Mouse (Mus musculus) intestine, postnatal 0 days (tissue): ENCODE results near the gene Nhlrc3. TPM values are rescaled to one million over a fixed set of nuclear protein-coding genes. Genes with fewer than 3 reads are reported as not detected.

ENCODE experiments used
- ATAC-seq: fragments of 200-750 bp; cut with Nextera tagmentation; 2 replicates; pipeline ENCODE4 v1.8.0; 2017; ENCODE audit warnings: mild to moderate bottlenecking, moderate TSS enrichment, moderate library complexity
- H3K27ac ChIP-seq: fragments of 300-500 bp; sonication (generic); 2 replicates; pipeline ENCODE4 v1.5.1; 2014; ENCODE audit warnings: mild to moderate bottlenecking, low read depth, low read length, moderate library complexity
- H3K27me3 ChIP-seq: fragments of 300-500 bp; sonication (generic); replicated peaks from 2 replicates; pipeline ENCODE4 v1.6.1; 2014; ENCODE audit warnings: low read length, mixed read lengths; ENCODE audit not compliant: control insufficient read depth, insufficient read depth
- H3K36me3 ChIP-seq: fragments of 300-500 bp; sonication (generic); 2 replicates; pipeline ENCODE4 v1.6.1; 2014; ENCODE audit warnings: mild to moderate bottlenecking, moderate library complexity; ENCODE audit not compliant: control insufficient read depth, insufficient read depth
- H3K4me1 ChIP-seq: fragments of 300-500 bp; sonication (generic); replicated peaks from 2 replicates; pipeline ENCODE4 v1.6.1; 2014; ENCODE audit warnings: antibody characterized with exemption, low read length, mixed read lengths; ENCODE audit not compliant: control insufficient read depth, insufficient read depth
- H3K4me2 ChIP-seq: fragments of 300-500 bp; sonication (generic); replicated peaks from 2 replicates; pipeline ENCODE4 v1.6.1; 2014; ENCODE audit warnings: low read depth, mild to moderate bottlenecking, moderate library complexity
- H3K4me3 ChIP-seq: fragments of 300-500 bp; sonication (generic); 2 replicates; pipeline ENCODE4 v1.5.1; 2014; ENCODE audit warnings: low read depth, low read length
- H3K9ac ChIP-seq: fragments of 300-500 bp; sonication (generic); 2 replicates; pipeline ENCODE4 v1.6.1; 2014; ENCODE audit warnings: mild to moderate bottlenecking, low read depth, low read length
- H3K9me3 ChIP-seq: fragments of 300-500 bp; sonication (generic); 2 replicates; pipeline ENCODE4 v1.6.1; 2016; ENCODE audit warnings: mixed run types; ENCODE audit not compliant: control insufficient read depth
- CTCF ChIP-seq: sonication (generic); IDR thresholded peaks from 2 replicates; pipeline ENCODE4 v1.5.1; 2016; ENCODE audit warnings: low read depth, mild to moderate bottlenecking, control low read depth, antibody characterized with exemption, moderate library complexity
- WGBS: fragments of 180-500 bp; shearing (Covaris S2); extraction: QIAGEN DNeasy Blood & Tissue Kit; methylation state at CpG from one replicate; pipeline ENCODE4 v1.1.7; 2014; 5-methylcytosine and 5-hydroxymethylcytosine counted together
- polyA plus RNA-seq: library from polyadenylated mRNA; unstranded; fragments of >200 nt; fragmentation: Nextera tagmentation; extraction: Ambion mirVana; gene quantifications from 2 replicates; pipeline ENCODE4 v1.2.1, GENCODE M21; 2015

The Nhlrc3 gene
- polyA plus RNA-seq, 1 experiment from 2014 or later = 21.0 TPM

DNA sequence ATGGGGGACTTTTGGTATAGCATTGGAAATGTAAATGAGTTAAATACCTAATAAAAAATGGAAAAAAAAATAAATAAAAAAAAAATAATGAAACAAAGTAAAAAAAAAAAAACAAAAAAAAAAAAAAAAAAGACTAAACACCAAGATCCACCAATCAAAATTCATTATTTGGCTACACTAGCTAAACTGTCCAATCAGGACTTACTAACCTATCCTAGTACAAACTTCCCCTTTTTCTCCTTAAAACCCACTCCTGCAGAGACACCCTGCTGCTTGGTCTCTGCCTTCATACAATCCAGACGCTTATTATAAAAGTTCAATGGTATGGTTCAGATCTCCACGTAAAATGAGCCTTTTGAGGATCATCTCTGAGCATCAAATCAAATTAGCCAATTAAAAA, 49.7 kb downstream of the Nhlrc3 start:
- no peak for TF ChIP-seq CTCF
- no peak for ATAC-seq
- Histone ChIP-seq H3K27me3 (no peaks in the 10 kb centered on the region), H3K27ac (no peak overlapping the region), H3K9me3 (no peaks in the 10 kb centered on the region), H3K4me1 (peaks cover 7% of the 10 kb centered on the region; the same call in 1 of the 2 replicates), H3K4me3 (no peak overlapping the region), H3K4me2 (no peak overlapping the region), H3K36me3 (no peaks in the 10 kb centered on the region), H3K9ac (no peak overlapping the region)
- WGBS = 74% methylated on average over 2 of the region's 2 CpGs

DNA sequence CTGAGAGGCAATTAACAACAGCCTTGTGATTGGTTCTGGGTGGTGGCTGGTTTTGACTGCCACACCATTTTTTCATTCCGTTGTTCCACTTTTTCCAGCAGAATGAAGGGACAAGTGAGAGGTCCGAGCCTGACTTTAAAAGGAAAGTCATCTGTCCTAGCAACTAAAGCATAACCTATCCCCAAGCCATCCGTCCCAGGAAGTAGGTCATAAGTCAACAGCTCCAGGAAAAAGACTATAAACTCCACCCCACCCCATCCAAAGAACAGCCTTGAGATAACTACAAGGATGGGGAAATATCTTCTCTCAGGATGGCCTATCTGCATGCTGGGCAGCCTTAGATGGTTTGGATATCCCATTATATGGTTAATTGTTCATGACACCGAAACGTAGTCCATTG, 50.9 kb downstream of the Nhlrc3 start:
- Histone ChIP-seq H3K27ac (no peak overlapping the region), H3K4me3 (no peak overlapping the region), H3K4me1 (peaks cover 7% of the 10 kb centered on the region; the same call in 1 of the 2 replicates), H3K27me3 (no peaks in the 10 kb centered on the region), H3K4me2 (no peak overlapping the region), H3K9me3 (no peaks in the 10 kb centered on the region), H3K9ac (no peak overlapping the region), H3K36me3 (no peaks in the 10 kb centered on the region)
- WGBS = 77% methylated on average over 5 of the region's 5 CpGs
- ATAC-seq = peak; percentile 64; the same call in 1 of the 2 replicates
- TF ChIP-seq CTCF = no peak

DNA sequence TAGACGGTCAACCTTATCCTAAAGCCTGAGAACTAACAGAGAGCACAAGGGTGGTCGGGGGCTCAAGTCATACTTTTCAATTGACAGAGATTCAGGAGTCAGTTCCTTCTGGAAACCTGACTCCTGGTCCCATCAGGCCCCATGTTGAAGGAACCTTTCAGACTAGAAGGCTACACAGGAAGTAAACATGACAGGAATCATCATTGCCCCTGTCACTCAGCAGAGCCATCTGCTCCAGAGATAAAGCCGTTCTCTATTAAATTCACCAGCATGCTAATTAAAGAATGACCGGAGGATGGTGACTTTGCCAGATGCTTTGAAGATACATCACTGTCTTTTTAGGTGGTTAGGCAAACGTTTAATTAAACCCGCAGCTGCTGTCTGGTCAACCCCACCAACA, 53.1 kb downstream of the Nhlrc3 start:
- no peaks in the 10 kb centered on the region for H3K4me1 ChIP-seq
- H3K27me3 ChIP-seq = no peaks in the 10 kb centered on the region
- H3K27ac ChIP-seq = no peak overlapping the region
- H3K4me3 ChIP-seq = no peak overlapping the region
- H3K9ac ChIP-seq = no peak overlapping the region
- H3K9me3 ChIP-seq = no peaks in the 10 kb centered on the region
- no peak overlapping the region for H3K4me2 ChIP-seq
- 73% methylated on average over 6 of the region's 6 CpGs for WGBS
- no peaks in the 10 kb centered on the region for H3K36me3 ChIP-seq
- no peak for TF ChIP-seq CTCF
- ATAC-seq = no peak

DNA sequence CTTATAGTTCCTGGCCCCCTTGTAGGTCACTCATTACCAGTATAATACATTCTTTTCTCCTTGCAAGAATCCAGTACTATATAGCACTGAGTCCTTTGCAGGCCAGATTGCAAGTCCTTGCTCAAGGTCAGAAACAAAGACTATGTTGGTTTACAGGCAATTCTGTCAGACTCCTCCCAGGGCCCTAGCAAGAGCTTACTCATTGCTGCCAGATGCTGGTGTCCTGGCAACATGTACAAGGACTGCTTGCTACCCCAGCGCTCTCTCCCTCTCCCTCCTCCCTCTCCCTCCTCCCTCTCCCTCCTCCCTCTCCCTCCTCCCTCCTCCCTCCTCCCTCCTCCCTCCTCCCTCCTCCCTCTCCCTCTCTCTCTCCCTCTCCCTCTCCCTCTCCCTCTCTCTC, 56.0 kb downstream of the Nhlrc3 start:
- no peak for ATAC-seq
- no peak for TF ChIP-seq CTCF
- H3K4me2 ChIP-seq = no peak overlapping the region
- no peak overlapping the region for H3K27ac ChIP-seq
- no peaks in the 10 kb centered on the region for H3K9me3 ChIP-seq
- whole genome bisulfite sequencing = 67% methylated on average over 1 of the region's 1 CpGs
- no peak overlapping the region for H3K9ac ChIP-seq
- no peaks in the 10 kb centered on the region for H3K36me3 ChIP-seq
- no peaks in the 10 kb centered on the region for H3K27me3 ChIP-seq
- no peaks in the 10 kb centered on the region for H3K4me1 ChIP-seq
- H3K4me3 ChIP-seq = no peak overlapping the region

Other genes with a start within 250 kb of the Nhlrc3 start
- gene Proser1, start 334 bp upstream of the Nhlrc3 start, polyA plus RNA-seq = 8.9 and 9.7 TPM in 2 replicates
- gene Stoml3, start 25.3 kb upstream of the Nhlrc3 start, polyA plus RNA-seq = not detected in 2 replicates
- 2.8 and 3.1 TPM in 2 replicates for gene Frem2, start 194.0 kb upstream of the Nhlrc3 start, polyA plus RNA-seq